In the genomic region with DNA sequence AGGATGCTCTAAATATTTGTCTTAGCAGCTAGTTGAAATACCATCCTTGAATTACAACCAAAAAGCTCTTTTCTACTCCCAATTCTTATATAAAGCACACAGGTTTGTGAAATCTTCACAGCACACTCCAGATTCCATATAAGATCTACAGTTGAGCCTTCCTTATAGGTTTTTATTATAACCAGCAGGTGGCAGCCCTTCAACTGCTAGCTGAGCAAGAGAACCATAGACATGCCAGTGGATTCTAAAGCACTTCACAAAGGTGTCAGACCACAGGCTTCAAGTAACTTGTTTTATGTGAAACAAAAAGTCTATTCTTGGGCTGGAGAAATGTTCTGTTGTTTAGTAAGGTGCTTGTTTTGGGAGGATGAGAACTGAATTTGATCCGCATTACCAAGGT, we compare ENCODE assay signal across 9 mouse cellular contexts.
DNase-seq lines count a peak whose midpoint lies in the region; ATAC-seq and TF ChIP-seq lines count a peak whose summit lies in the region.
"Had no signal": no experiment of that assay in that cellular context is flagged by ENCODE, and none has a peak within 500 bp of the region (broad histone marks: within the 10 kb centered on the region; RNA-seq: fewer than 3 reads in every experiment).

No protein-coding gene starts in this region.

- no peak overlapping the region for H3K4me2 ChIP-seq in embryonic facial prominence, embryonic 14.5 days (ENCODE audit: low read depth, low read length)
- H3K4me2 ChIP-seq: liver, embryonic 15.5 days had no signal

- H3K4me3 ChIP-seq in E14TG2a.4 (replicated peaks; ENCODE audit: low read length): no peak overlapping the region
- no peak overlapping the region for H3K4me3 ChIP-seq in embryonic facial prominence, embryonic 14.5 days (ENCODE audit: low read depth, low read length)
- H3K4me3 ChIP-seq: liver, embryonic 15.5 days had no signal

- H3K27ac ChIP-seq in embryonic facial prominence, embryonic 14.5 days (replicated peaks; ENCODE audit: low read depth, low read length): no peak overlapping the region
- H3K27ac ChIP-seq: liver, embryonic 15.5 days had no signal

- WGBS in embryonic facial prominence, embryonic 14.5 days: 87% methylated on average over 1 of the region's 1 CpGs

- DNase-seq in cerebellum, postnatal 10 days: peak; percentile 34 to 69
- no peak for DNase-seq in cerebellum, adult 11-12 months
- peak; percentile 6 to 13 for DNase-seq in kidney, postnatal 36 days
- no peak for DNase-seq in kidney, adult 8-10 months
- DNase-seq in embryonic facial prominence, embryonic 14.5 days (ENCODE audit: low spot score): peak; percentile 53
- DNase-seq in natural killer cell, adult 2 months (ENCODE audit: low spot score in 2 of 2): no peak

- H3K27me3 ChIP-seq in E14TG2a.4 (ENCODE audit: insufficient read depth, low read length): no peaks in the 10 kb centered on the region
- H3K27me3 ChIP-seq in embryonic facial prominence, embryonic 14.5 days (replicated peaks; ENCODE audit: control insufficient read depth, insufficient read depth, low read length): no peaks in the 10 kb centered on the region
- H3K27me3 ChIP-seq: liver, embryonic 15.5 days had no signal

- peak; percentile 49 for TF ChIP-seq CTCF in E14TG2a.4 (conservative IDR thresholded peaks at IDR 0.05; ENCODE audit: low read length)

- no peaks in the 10 kb centered on the region for H3K36me3 ChIP-seq in E14TG2a.4 (ENCODE audit: insufficient read depth, low read length)
- H3K36me3 ChIP-seq in embryonic facial prominence, embryonic 14.5 days (ENCODE audit: control insufficient read depth, insufficient read depth, low read length): no peaks in the 10 kb centered on the region
- H3K36me3 ChIP-seq: liver, embryonic 15.5 days had no signal

- ATAC-seq in embryonic facial prominence, embryonic 14.5 days (ENCODE audit: low read depth): no peak
- ATAC-seq in CD4-positive, CD25-positive, alpha-beta regulatory T cell, adult 4 months: no peak

- no peak overlapping the region for H3K9ac ChIP-seq in embryonic facial prominence, embryonic 14.5 days (ENCODE audit: low read depth, low read length)
- H3K9ac ChIP-seq: liver, embryonic 15.5 days had no signal

- no peaks in the 10 kb centered on the region for H3K4me1 ChIP-seq in E14TG2a.4 (replicated peaks; ENCODE audit: low read depth, low read length)
- no peaks in the 10 kb centered on the region for H3K4me1 ChIP-seq in embryonic facial prominence, embryonic 14.5 days (ENCODE audit: control insufficient read depth, insufficient read depth, low read length)
- H3K4me1 ChIP-seq: liver, embryonic 15.5 days had no signal

- peaks cover 23% of the 10 kb centered on the region for H3K9me3 ChIP-seq in E14TG2a.4 (ENCODE audit: low read length)
- H3K9me3 ChIP-seq in embryonic facial prominence, embryonic 14.5 days (ENCODE audit: control insufficient read depth, low read length): no peaks in the 10 kb centered on the region
- H3K9me3 ChIP-seq: liver, embryonic 15.5 days had no signal

Comparison
In these comparisons a context has a peak if more than half of its experiments do, and no peak if none do; other contexts are left out.
1. DNase-seq: peak in cerebellum, postnatal 10 days (2 of 2), kidney, postnatal 36 days (2 of 2) and embryonic facial prominence, embryonic 14.5 days (single experiment); none in cerebellum, adult 11-12 months (single experiment), kidney, adult 8-10 months (0 of 2) and natural killer cell, adult 2 months (0 of 2).